In the genomic region with DNA sequence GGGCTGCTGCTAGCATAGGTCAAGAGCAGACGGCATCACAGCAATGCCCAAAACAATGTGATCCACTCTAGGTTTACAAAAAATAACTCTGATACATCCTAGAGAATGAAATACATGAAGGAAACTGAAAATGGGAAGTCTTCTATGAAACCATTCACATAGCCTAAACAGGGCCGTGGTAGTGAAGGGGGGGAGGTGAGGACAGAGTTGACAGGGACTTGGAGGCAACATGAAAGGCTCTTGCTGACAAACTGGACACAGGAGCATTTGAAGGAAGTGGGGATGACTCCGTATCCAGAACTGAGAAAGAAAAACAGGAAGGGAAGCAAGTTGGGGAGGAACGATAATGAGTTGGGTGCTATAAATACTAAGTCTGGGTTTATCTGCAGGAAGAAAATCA, we compare ENCODE assay signal across 26 mouse cellular contexts. TPM values are rescaled to one million over a fixed set of nuclear protein-coding genes. Genes with fewer than 3 reads are reported as not detected.
DNase-seq lines count a peak whose midpoint lies in the region; ATAC-seq lines count a peak whose summit lies in the region.
"Had no signal": no experiment of that assay in that cellular context is flagged by ENCODE, and none has a peak within 500 bp of the region (broad histone marks: within the 10 kb centered on the region; RNA-seq: fewer than 3 reads in every experiment).

No protein-coding gene starts in this region.

- H3K9ac ChIP-seq in liver, embryonic 13.5 days, result no peak overlapping the region
- H3K9ac ChIP-seq in liver, embryonic 11.5 days (ENCODE audit: low read depth, low read length), result no peak overlapping the region
- H3K9ac ChIP-seq: forebrain, embryonic 13.5 days; heart, embryonic 13.5 days; hindbrain, embryonic 13.5 days had no signal

- H3K9me3 ChIP-seq in liver, embryonic 13.5 days (replicated peaks), result no peaks in the 10 kb centered on the region
- no peaks in the 10 kb centered on the region for H3K9me3 ChIP-seq in liver, embryonic 11.5 days (ENCODE audit: control insufficient read depth, low read length)
- H3K9me3 ChIP-seq: forebrain, embryonic 10.5 days; forebrain, embryonic 13.5 days; heart, embryonic 13.5 days; hindbrain, embryonic 10.5 days; hindbrain, embryonic 13.5 days had no signal

- H3K4me3 ChIP-seq in liver, embryonic 13.5 days (replicated peaks), result no peak overlapping the region
- no peak overlapping the region for H3K4me3 ChIP-seq in liver, embryonic 11.5 days (ENCODE audit: low read depth, low read length)
- H3K4me3 ChIP-seq: forebrain, embryonic 10.5 days; forebrain, embryonic 13.5 days; gastrocnemius, adult 2 months; heart, embryonic 13.5 days; hindbrain, embryonic 10.5 days; hindbrain, embryonic 13.5 days had no signal

- peaks cover 3% of the 10 kb centered on the region; the same call in 1 of the 2 replicates for H3K4me1 ChIP-seq in liver, embryonic 13.5 days (replicated peaks)
- peaks cover 4% of the 10 kb centered on the region for H3K4me1 ChIP-seq in liver, embryonic 11.5 days (replicated peaks; ENCODE audit: control insufficient read depth, insufficient read depth, low read length)

- WGBS in liver, embryonic 13.5 days (ENCODE audit: insufficient replicate concordance), result 26% methylated on average over 4 of the region's 4 CpGs
- WGBS in liver, embryonic 11.5 days, result 48% methylated on average over 4 of the region's 4 CpGs

- peaks cover 25% of the 10 kb centered on the region for H3K27me3 ChIP-seq in liver, embryonic 13.5 days
- H3K27me3 ChIP-seq in liver, embryonic 11.5 days (replicated peaks; ENCODE audit: control insufficient read depth, insufficient read depth, low read length), result peaks cover 14% of the 10 kb centered on the region
- no peaks in the 10 kb centered on the region for H3K27me3 ChIP-seq in splenic B cell, adult 2 months (ENCODE audit: control insufficient read depth, insufficient read depth, low read length, poor library complexity, severe bottlenecking)
- H3K27me3 ChIP-seq: forebrain, embryonic 13.5 days; hindbrain, embryonic 13.5 days had no signal

- H3K36me3 ChIP-seq in liver, embryonic 13.5 days, result no peaks in the 10 kb centered on the region
- H3K36me3 ChIP-seq in liver, embryonic 11.5 days (ENCODE audit: control insufficient read depth, insufficient read depth, low read length), result no peaks in the 10 kb centered on the region
- no peaks in the 10 kb centered on the region for H3K36me3 ChIP-seq in splenic B cell, adult 2 months (ENCODE audit: control insufficient read depth, insufficient read depth, low read length, poor library complexity, severe bottlenecking)
- H3K36me3 ChIP-seq: forebrain, embryonic 10.5 days; heart, embryonic 13.5 days; hindbrain, embryonic 10.5 days; hindbrain, embryonic 13.5 days had no signal

- 0 out of 2 replicates have a peak, but pooled peaks have one; percentile 20 for ATAC-seq in liver, embryonic 13.5 days (ENCODE audit: low read depth)
- ATAC-seq in liver, embryonic 11.5 days (replicated peaks; ENCODE audit: low FRiP score), result no peak
- ATAC-seq in granulocyte monocyte progenitor cell, adult 5-6 weeks (replicated peaks; ENCODE audit: poor library complexity, severe bottlenecking), result peak; percentile 65
- ATAC-seq in megakaryocyte, adult 5-6 weeks (ENCODE audit: poor library complexity, severe bottlenecking), result peak; percentile 56
- ATAC-seq: activated CD4-positive, CD25-positive, alpha-beta regulatory T cell, adult 4 months; forebrain, embryonic 13.5 days; forebrain, embryonic 16.5 days; hindbrain, embryonic 16.5 days had no signal

- no peak overlapping the region for H3K4me2 ChIP-seq in liver, embryonic 13.5 days
- H3K4me2 ChIP-seq in liver, embryonic 11.5 days, result no peak overlapping the region
- H3K4me2 ChIP-seq: forebrain, embryonic 13.5 days; heart, embryonic 13.5 days; hindbrain, embryonic 13.5 days had no signal

- DNase-seq in liver, embryonic 13.5 days, result no peak
- DNase-seq in liver, embryonic 11.5 days (ENCODE audit: low spot score), result no peak
- DNase-seq in splenic B cell, adult 2 months (ENCODE audit: low read depth, low spot score), result peak; percentile 29
- DNase-seq in frontal cortex, postnatal 36 days (ENCODE audit: low spot score in 2 of 2), result no peak
- no peak for DNase-seq in urinary bladder, postnatal 36 days (ENCODE audit: low spot score in 2 of 2)
- DNase-seq in cerebellum, postnatal 25 days, result no peak
- DNase-seq: adrenal gland, postnatal 10 days; adrenal gland, postnatal 36 days; cerebellum, adult 11 months; cerebellum, adult 2 months; cerebellum, adult 9-11 months; cerebellum, postnatal 36 days; gastrocnemius, adult 2 months; gastrocnemius, postnatal 14 days; heart, adult 18-20 months; heart, postnatal 14 days had no signal

- H3K27ac ChIP-seq in liver, embryonic 13.5 days, result no peak overlapping the region
- no peak overlapping the region for H3K27ac ChIP-seq in liver, embryonic 11.5 days (ENCODE audit: low read depth, low read length)
- H3K27ac ChIP-seq: forebrain, embryonic 10.5 days; forebrain, embryonic 13.5 days; gastrocnemius, adult 2 months; heart, embryonic 13.5 days; hindbrain, embryonic 10.5 days; hindbrain, embryonic 13.5 days had no signal

RNA-seq across cellular contexts. Expression of gene Kcna3, which starts 4.4 kb away (rescaled TPM):
- polyA plus RNA-seq in liver, embryonic 13.5 days (2015; fragmentation: Nextera tagmentation; extraction: Ambion mirVana), result 1.4 and 1.7 TPM in 2 replicates
- 3.4 and 3.6 TPM in 2 replicates for polyA plus RNA-seq in liver, embryonic 11.5 days (2014; fragmentation: Nextera tagmentation; extraction: Ambion mirVana)
- total RNA-seq in granulocyte monocyte progenitor cell, adult 5-6 weeks (2014; fragmentation: Nextera tagmentation), result 8.4 and 15.0 TPM in 2 replicates
- total RNA-seq in granulocyte monocyte progenitor cell, adult 5-6 weeks (2017), result 4.4 and 5.1 TPM in 2 replicates
- total RNA-seq in megakaryocyte, adult 5-6 weeks (2015), result 13.3 and 17.4 TPM in 2 replicates
- total RNA-seq in megakaryocyte, adult 5-6 weeks (2017), result 5.6 and 6.9 TPM in 2 replicates
- total RNA-seq: gastrocnemius, adult 2 months had no signal
